Mouse (Mus musculus) stomach, postnatal 0 days (tissue): Measurements from ENCODE around the gene Zfp978. TPM values are rescaled to one million over a fixed set of nuclear protein-coding genes. Genes with fewer than 3 reads are reported as not detected.
"Not testable (repeated sequence)": the region's sequence is repeated elsewhere in the genome, so short reads cannot be mapped to it uniquely, and the experiment has no call there.

Source experiments
- ATAC-seq: fragments of 200-750 bp; cut with Nextera tagmentation; 2 replicates; pipeline ENCODE4 v1.8.0; 2017; ENCODE audit not compliant: low FRiP score, low TSS enrichment
- DNase-seq: peaks from one replicate; pipeline ENCODE4 v3.0.0-alpha.2; 2016; ENCODE audit warnings: low spot score
- H3K27ac ChIP-seq: fragments of 300-500 bp; sonication (generic); replicated peaks from 2 replicates; pipeline ENCODE4 v1.5.1; 2014; ENCODE audit warnings: mild to moderate bottlenecking, control low read depth
- H3K27me3 ChIP-seq: fragments of 300-500 bp; sonication (generic); 2 replicates; pipeline ENCODE4 v1.6.1; 2014; ENCODE audit warnings: low read length; ENCODE audit not compliant: control insufficient read depth, insufficient read depth
- H3K36me3 ChIP-seq: fragments of 300-500 bp; sonication (generic); 2 replicates; pipeline ENCODE4 v1.6.1; 2014; ENCODE audit warnings: low read length, mixed read lengths; ENCODE audit not compliant: control insufficient read depth, insufficient read depth
- H3K4me1 ChIP-seq: fragments of 300-500 bp; sonication (generic); replicated peaks from 2 replicates; pipeline ENCODE4 v1.6.1; 2014; ENCODE audit warnings: antibody characterized with exemption; ENCODE audit not compliant: control insufficient read depth, insufficient read depth
- H3K4me2 ChIP-seq: fragments of 300-500 bp; sonication (generic); replicated peaks from 2 replicates; pipeline ENCODE4 v1.6.1; 2014; ENCODE audit warnings: low read depth, mild to moderate bottlenecking, control low read depth, moderate library complexity
- H3K4me3 ChIP-seq: fragments of 300-500 bp; sonication (generic); 2 replicates; pipeline ENCODE4 v1.5.1; 2014; ENCODE audit warnings: low read depth, low read length, control low read depth
- H3K9ac ChIP-seq: fragments of 300-500 bp; sonication (generic); 2 replicates; pipeline ENCODE4 v1.6.1; 2014; ENCODE audit warnings: mild to moderate bottlenecking, low read length, control low read depth, mixed read lengths
- H3K9me3 ChIP-seq: fragments of 300-500 bp; sonication (generic); 2 replicates; pipeline ENCODE4 v1.6.1; 2016; ENCODE audit warnings: low read length; ENCODE audit not compliant: control insufficient read depth
- WGBS: fragments of 180-500 bp; shearing (Covaris S2); extraction: QIAGEN DNeasy Blood & Tissue Kit; methylation state at CpG from one replicate; pipeline ENCODE4 v1.1.7; 2014; 5-methylcytosine and 5-hydroxymethylcytosine counted together
- polyA plus RNA-seq: library from polyadenylated mRNA; unstranded; fragments of >200 nt; fragmentation: Nextera tagmentation; extraction: Ambion mirVana; gene quantifications from 2 replicates; pipeline ENCODE4 v1.2.1, GENCODE M21; 2015

The Zfp978 gene
- polyA plus RNA-seq, 1 experiment from 2014 or later, result not detected

GRCm38 (mm10) chr4:147348906-147349686 is 12.0 kb upstream of the Zfp978 start:
- ATAC-seq, H3K4me3 ChIP-seq, H3K36me3 ChIP-seq, H3K9ac ChIP-seq, H3K27ac ChIP-seq, H3K4me1 ChIP-seq, H3K27me3 ChIP-seq, H3K4me2 ChIP-seq, DNase-seq: not testable (repeated sequence)
- H3K9me3 ChIP-seq, result peaks cover 14% of the 10 kb centered on the region; the same call in 1 of the 2 replicates
- WGBS, result 89% methylated on average over 18 of the region's 19 CpGs

GRCm38 (mm10) chr4:147349687-147350415 is 11.3 kb upstream of the Zfp978 start:
- H3K4me3 ChIP-seq, H3K27me3 ChIP-seq, DNase-seq, H3K4me2 ChIP-seq, H3K36me3 ChIP-seq, H3K9ac ChIP-seq, H3K4me1 ChIP-seq, H3K27ac ChIP-seq: not testable (repeated sequence)
- ATAC-seq, result peak; percentile 53; the same call in 1 of the 2 replicates
- peaks cover 14% of the 10 kb centered on the region; the same call in 1 of the 2 replicates for H3K9me3 ChIP-seq
- 81% methylated on average over 9 of the region's 9 CpGs for WGBS

GRCm38 (mm10) chr4:147350541-147350940 is 10.6 kb upstream of the Zfp978 start:
- H3K27ac ChIP-seq, H3K4me1 ChIP-seq, H3K27me3 ChIP-seq, DNase-seq, H3K9ac ChIP-seq, H3K36me3 ChIP-seq, H3K4me3 ChIP-seq, H3K4me2 ChIP-seq: not testable (repeated sequence)
- WGBS, result 89% methylated on average over 2 of the region's 2 CpGs
- peaks cover 14% of the 10 kb centered on the region; the same call in 1 of the 2 replicates for H3K9me3 ChIP-seq
- peak; percentile 63; the same call in 1 of the 2 replicates for ATAC-seq

- not testable (repeated sequence) for H3K4me1 ChIP-seq, H3K27me3 ChIP-seq, H3K9ac ChIP-seq, H3K4me2 ChIP-seq, H3K27ac ChIP-seq, ATAC-seq, DNase-seq, H3K36me3 ChIP-seq, H3K4me3 ChIP-seq
- 81% methylated on average over 10 of the region's 13 CpGs for WGBS
- peaks cover 14% of the 10 kb centered on the region; the same call in 1 of the 2 replicates for H3K9me3 ChIP-seq
Observed at GRCm38 (mm10) chr4:147351376-147351980, 9.6 kb upstream of the Zfp978 start.

- WGBS, result 75% methylated on average over 4 of the region's 4 CpGs
- not testable (repeated sequence) for H3K27ac ChIP-seq, H3K9ac ChIP-seq, DNase-seq, ATAC-seq, H3K36me3 ChIP-seq, H3K27me3 ChIP-seq, H3K4me2 ChIP-seq, H3K4me3 ChIP-seq, H3K4me1 ChIP-seq
- H3K9me3 ChIP-seq, result peaks cover 11% of the 10 kb centered on the region; the same call in 1 of the 2 replicates
Observed at GRCm38 (mm10) chr4:147353626-147354025, 7.5 kb upstream of the Zfp978 start.

GRCm38 (mm10) chr4:147356042-147356441 is 5.1 kb upstream of the Zfp978 start:
- H3K4me1 ChIP-seq, H3K36me3 ChIP-seq, H3K9ac ChIP-seq, H3K27ac ChIP-seq, H3K4me3 ChIP-seq, H3K27me3 ChIP-seq, H3K9me3 ChIP-seq, H3K4me2 ChIP-seq, ATAC-seq, DNase-seq: not testable (repeated sequence)
- WGBS, result no CpG with 5 or more reads among the region's 3 CpGs

- not testable (repeated sequence) for H3K36me3 ChIP-seq, H3K27ac ChIP-seq, H3K4me1 ChIP-seq, H3K4me3 ChIP-seq, DNase-seq, H3K27me3 ChIP-seq, H3K9me3 ChIP-seq, ATAC-seq, H3K9ac ChIP-seq, H3K4me2 ChIP-seq
- no CpG with 5 or more reads among the region's 2 CpGs for WGBS
Observed at GRCm38 (mm10) chr4:147357195-147357594, 3.9 kb upstream of the Zfp978 start.

- no CpG with 5 or more reads among the region's 1 CpGs for WGBS
- H3K27me3 ChIP-seq, H3K27ac ChIP-seq, DNase-seq, ATAC-seq, H3K36me3 ChIP-seq, H3K4me2 ChIP-seq, H3K4me3 ChIP-seq, H3K9me3 ChIP-seq, H3K4me1 ChIP-seq, H3K9ac ChIP-seq: not testable (repeated sequence)
Observed at GRCm38 (mm10) chr4:147361872-147362271, 769 bp downstream of the Zfp978 start.
